Mouse (Mus musculus) ES-E14 (cell line): ENCODE measurements around the gene Gsg1l.

Source experiments
- MAFK ChIP-seq: IDR thresholded peaks from 2 replicates; pipeline ENCODE4 v1.6.1; 2014; ENCODE audit warnings: mild to moderate bottlenecking, low read depth, low read length, inconsistent platforms; ENCODE audit not compliant: insufficient read depth
- ZC3H11A ChIP-seq: IDR thresholded peaks from 2 replicates; pipeline ENCODE4 v1.6.1; 2012; ENCODE audit warnings: low read depth, mild to moderate bottlenecking, inconsistent platforms, low read length, borderline replicate concordance
- ZNF384 ChIP-seq: IDR thresholded peaks from 2 replicates; pipeline ENCODE4 v1.6.1; 2012; ENCODE audit warnings: low read depth, low read length, inconsistent platforms

DNA sequence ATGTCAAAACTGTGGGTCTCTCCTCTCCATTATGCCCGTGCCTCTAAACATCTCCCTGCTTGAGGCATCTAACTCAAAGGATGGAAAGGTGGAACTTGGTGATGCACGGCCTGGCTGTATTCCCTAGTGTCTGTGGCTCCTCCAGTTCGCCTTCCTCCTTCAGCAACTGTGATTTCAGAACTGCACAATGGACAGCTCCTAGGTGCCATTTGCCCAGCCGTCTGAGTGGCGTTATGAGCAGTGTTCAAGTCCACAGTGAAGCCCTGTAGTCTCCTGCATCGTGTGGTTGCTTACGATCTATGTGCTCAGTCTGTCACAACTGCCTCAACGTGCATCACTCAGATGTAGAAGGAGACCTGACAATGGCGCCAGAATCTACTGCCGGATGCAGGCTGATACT, 96.6 kb downstream of the Gsg1l start:
- TF ChIP-seq MAFK (no peak), ZC3H11A (no peak), ZNF384 (no peak)
